Mouse (Mus musculus): ENCODE measurements around the gene Gzmm.

- TF ChIP-seq CTCF (IDR thresholded peaks at IDR 0.05; ENCODE audit: low read depth) (no peak), EP300 (IDR thresholded peaks at IDR 0.05; ENCODE audit: low read depth) (no peak)
Measured at GRCm38 (mm10) chr10:79686219-79686618, 2.6 kb upstream of the Gzmm start.
